Mouse (Mus musculus) limb, embryonic 11.5 days (tissue): ENCODE results near the gene Ggta1. TPM values are rescaled to one million over a fixed set of nuclear protein-coding genes. Genes with fewer than 3 reads are reported as not detected.

Experiments
- ATAC-seq: fragments of 200-750 bp; cut with Nextera tagmentation; 2 replicates; pipeline ENCODE4 v1.8.0; 2017; ENCODE audit warnings: low read depth; ENCODE audit not compliant: insufficient number of reproducible peaks, low FRiP score, low TSS enrichment
- DNase-seq: peaks from one replicate; pipeline ENCODE4 v3.0.0-alpha.2; 2015; ENCODE audit warnings: low spot score
- H3K27ac ChIP-seq: fragments of 300-500 bp; sonication (generic); replicated peaks from 2 replicates; pipeline ENCODE4 v1.5.1; 2014; ENCODE audit warnings: low read depth, mild to moderate bottlenecking, low read length
- H3K27me3 ChIP-seq: fragments of 300-500 bp; sonication (generic); 2 replicates; pipeline ENCODE4 v1.6.1; 2014; ENCODE audit warnings: mild to moderate bottlenecking, low read length, mixed read lengths; ENCODE audit not compliant: control insufficient read depth, insufficient read depth
- H3K36me3 ChIP-seq: fragments of 300-500 bp; sonication (generic); 2 replicates; pipeline ENCODE4 v1.6.1; 2014; ENCODE audit warnings: mild to moderate bottlenecking, low read length, moderate library complexity, mixed read lengths; ENCODE audit not compliant: control insufficient read depth, insufficient read depth
- H3K4me1 ChIP-seq: fragments of 300-500 bp; sonication (generic); 2 replicates; pipeline ENCODE4 v1.6.1; 2014; ENCODE audit warnings: low read length, mixed read lengths; ENCODE audit not compliant: control insufficient read depth, insufficient read depth
- H3K4me2 ChIP-seq: fragments of 300-500 bp; sonication (generic); 2 replicates; pipeline ENCODE4 v1.6.1; 2014; ENCODE audit warnings: low read depth, mild to moderate bottlenecking, moderate library complexity; ENCODE audit not compliant: severe bottlenecking
- H3K4me3 ChIP-seq: fragments of 300-500 bp; sonication (generic); 2 replicates; pipeline ENCODE4 v1.5.1; 2014; ENCODE audit warnings: low read depth, low read length
- H3K9ac ChIP-seq: fragments of 300-500 bp; sonication (generic); 2 replicates; pipeline ENCODE4 v1.6.1; 2014; ENCODE audit warnings: mild to moderate bottlenecking, low read length
- H3K9me3 ChIP-seq: fragments of 300-500 bp; sonication (generic); 2 replicates; pipeline ENCODE4 v1.6.1; 2016; ENCODE audit warnings: low read length; ENCODE audit not compliant: control insufficient read depth
- WGBS: fragments of 180-500 bp; shearing (Covaris S2); extraction: QIAGEN DNeasy Blood & Tissue Kit; methylation state at CpG from one replicate; pipeline ENCODE4 v1.1.7; 2014; 5-methylcytosine and 5-hydroxymethylcytosine counted together
- polyA plus RNA-seq: library from polyadenylated mRNA; unstranded; fragments of >200 nt; fragmentation: Nextera tagmentation; extraction: Ambion mirVana; gene quantifications from 2 replicates; pipeline ENCODE4 v1.2.1, GENCODE M21; 2014

The Ggta1 gene
- polyA plus RNA-seq, 1 experiment from 2014 or later = 6.0 TPM

DNA sequence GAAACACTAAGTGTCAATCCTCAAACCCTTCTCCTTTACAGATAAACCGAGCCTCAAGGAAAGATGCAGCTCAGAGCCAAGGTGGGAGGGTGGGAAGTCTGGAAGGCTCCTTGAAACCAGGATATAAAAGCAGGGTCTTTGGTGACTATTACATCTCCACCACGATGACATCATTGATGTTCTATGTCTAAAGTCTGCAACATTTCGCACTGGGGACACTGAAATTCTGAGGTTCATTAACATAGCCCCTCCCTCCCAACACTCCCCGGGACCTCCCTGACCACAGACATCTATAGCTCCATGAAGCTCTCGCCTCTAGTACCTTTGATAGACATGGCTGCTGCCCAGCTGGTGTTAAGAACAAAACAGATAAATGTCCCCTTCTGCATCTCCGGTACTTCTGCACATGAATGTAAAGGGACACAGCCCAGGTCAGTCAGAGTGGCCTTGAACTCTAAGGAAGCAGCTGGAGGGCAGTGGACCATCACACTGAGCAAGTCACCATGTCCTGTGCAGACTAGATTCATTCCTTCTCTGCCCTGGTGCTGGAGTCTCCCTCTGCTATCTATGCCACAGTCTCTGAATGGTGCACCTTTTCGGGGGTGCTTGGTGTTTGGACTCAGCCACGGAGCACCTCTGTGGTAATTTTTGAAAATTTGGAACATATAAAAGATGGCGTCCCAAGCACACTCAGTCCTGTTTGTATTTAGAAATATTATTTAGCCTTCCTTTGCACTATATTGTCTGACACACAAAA, 13.9 kb downstream of the Ggta1 start:
- no peak overlapping the region for H3K9ac ChIP-seq
- no peaks in the 10 kb centered on the region for H3K36me3 ChIP-seq
- H3K27ac ChIP-seq = no peak overlapping the region; the same call in 1 of the 2 replicates
- no peak overlapping the region for H3K4me2 ChIP-seq
- no peaks in the 10 kb centered on the region for H3K9me3 ChIP-seq
- 83% methylated on average over 9 of the region's 9 CpGs for WGBS
- no peak overlapping the region for H3K4me3 ChIP-seq
- H3K4me1 ChIP-seq = peaks cover 23% of the 10 kb centered on the region
- H3K27me3 ChIP-seq = no peaks in the 10 kb centered on the region
- ATAC-seq (no peak), DNase-seq (no peak)

DNA sequence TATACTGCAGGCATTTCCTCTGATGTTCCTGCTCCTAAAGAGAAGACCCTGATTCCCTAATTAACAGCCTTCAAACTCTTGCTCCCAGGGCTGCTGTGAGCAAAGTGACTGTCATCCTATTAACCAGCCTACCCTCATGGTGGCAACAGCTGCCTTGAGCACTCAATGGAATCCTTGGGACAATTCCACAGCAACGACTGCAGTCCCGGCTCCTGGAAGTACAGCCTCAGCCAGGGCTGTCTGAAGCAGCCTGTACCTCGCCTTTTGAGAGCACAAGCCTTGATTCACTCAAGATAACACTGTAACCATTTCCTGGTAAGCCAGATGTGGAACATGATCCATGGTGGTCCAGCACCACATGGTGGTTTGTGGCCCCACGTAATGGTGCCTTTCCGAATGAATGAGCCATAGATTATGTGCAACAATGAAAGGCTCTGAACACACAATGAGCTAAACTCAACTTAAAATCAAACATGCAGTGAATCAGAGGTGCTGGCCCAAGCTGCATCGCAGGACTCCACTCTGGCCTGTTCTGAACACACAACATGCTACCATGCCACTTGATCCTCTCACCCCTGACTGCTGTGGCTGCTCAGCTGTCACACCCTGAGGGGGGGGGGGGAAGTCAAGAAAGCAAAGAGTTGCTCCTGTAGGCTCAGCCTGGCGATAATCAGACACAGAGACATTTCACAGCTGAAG, 14.7 kb downstream of the Ggta1 start:
- peak overlapping the region; percentile 22; the same call in 1 of the 2 replicates for H3K9ac ChIP-seq
- no peaks in the 10 kb centered on the region for H3K9me3 ChIP-seq
- 50% methylated on average over 7 of the region's 7 CpGs for WGBS
- ATAC-seq (no peak), DNase-seq (no peak)
- H3K4me1 ChIP-seq = peaks cover 28% of the 10 kb centered on the region
- no peaks in the 10 kb centered on the region for H3K27me3 ChIP-seq
- no peak overlapping the region; the same call in 1 of the 2 replicates for H3K27ac ChIP-seq
- no peak overlapping the region for H3K4me2 ChIP-seq
- H3K4me3 ChIP-seq = no peak overlapping the region
- H3K36me3 ChIP-seq = no peaks in the 10 kb centered on the region

DNA sequence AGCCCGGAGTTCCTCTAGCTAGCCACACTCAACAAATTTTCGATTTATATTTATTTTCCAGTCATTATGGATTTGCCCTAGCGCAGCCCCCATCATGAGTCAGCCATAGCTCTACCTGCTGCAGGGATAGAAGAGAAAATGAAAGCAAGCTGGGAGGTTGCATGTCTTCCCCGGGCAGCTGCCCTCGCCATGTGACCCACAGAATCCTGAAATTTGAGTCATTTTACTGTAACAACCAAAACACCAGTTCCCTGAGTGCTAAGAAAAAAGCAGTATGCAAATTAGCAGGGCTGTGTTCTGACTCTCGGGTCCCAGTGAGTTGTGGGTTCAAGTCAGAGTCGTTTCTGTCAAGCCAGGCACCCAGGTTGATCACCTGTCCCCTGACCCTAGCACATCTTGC, 15.6 kb downstream of the Ggta1 start:
- Histone ChIP-seq H3K4me2 (no peak overlapping the region), H3K27ac (no peak overlapping the region), H3K4me3 (no peak overlapping the region), H3K4me1 (peaks cover 28% of the 10 kb centered on the region), H3K9ac (no peak overlapping the region), H3K9me3 (no peaks in the 10 kb centered on the region), H3K36me3 (no peaks in the 10 kb centered on the region), H3K27me3 (no peaks in the 10 kb centered on the region)
- ATAC-seq = no peak
- 76% methylated on average over 7 of the region's 7 CpGs for WGBS
- DNase-seq = no peak

DNA sequence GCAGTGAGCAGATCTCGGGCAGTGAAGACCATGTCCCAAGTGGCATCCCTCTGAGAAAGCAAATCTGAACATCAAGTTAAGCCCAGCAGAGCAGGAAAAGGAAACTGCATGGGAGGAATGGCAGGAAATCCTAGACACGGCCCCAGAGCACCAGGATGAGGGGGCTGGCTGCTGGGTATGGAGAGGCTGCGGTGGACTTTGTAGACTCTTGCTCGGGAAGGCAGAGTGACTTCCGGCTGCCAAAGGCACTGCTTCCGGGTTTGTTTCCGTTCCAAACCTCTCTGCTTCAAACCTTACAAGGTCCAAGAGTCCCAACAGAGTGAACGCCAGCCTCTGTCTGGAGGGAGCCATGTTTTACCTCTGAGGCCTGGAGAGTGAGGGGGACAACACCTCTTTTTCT, 16.2 kb downstream of the Ggta1 start:
- WGBS = 87% methylated on average over 8 of the region's 8 CpGs
- no peaks in the 10 kb centered on the region for H3K9me3 ChIP-seq
- no peaks in the 10 kb centered on the region for H3K36me3 ChIP-seq
- H3K27me3 ChIP-seq = no peaks in the 10 kb centered on the region
- H3K4me1 ChIP-seq = peaks cover 28% of the 10 kb centered on the region
- H3K9ac ChIP-seq = no peak overlapping the region
- H3K27ac ChIP-seq = no peak overlapping the region
- no peak overlapping the region for H3K4me2 ChIP-seq
- DNase-seq (no peak), ATAC-seq (no peak)
- H3K4me3 ChIP-seq = no peak overlapping the region

DNA sequence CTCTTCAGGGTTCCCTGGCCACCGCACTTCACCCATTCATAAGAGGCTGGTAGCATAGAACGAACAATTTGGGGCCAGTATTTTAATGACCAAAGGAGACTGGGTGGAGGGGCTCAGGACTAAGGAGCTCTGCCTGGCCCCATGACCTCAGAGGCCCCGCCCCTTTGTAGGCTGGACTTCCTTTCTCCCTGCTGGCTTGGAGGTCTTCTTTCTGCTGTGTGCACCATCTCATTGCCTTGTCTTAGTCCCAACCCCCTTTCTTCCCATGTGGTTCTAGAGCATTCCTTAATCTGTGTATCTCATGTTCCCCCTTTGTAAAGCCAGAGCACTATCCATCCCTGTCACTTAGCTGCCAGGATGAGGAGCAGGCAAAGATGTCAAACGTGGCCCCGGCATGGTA, 16.7 kb downstream of the Ggta1 start:
- 78% methylated on average over 5 of the region's 5 CpGs for WGBS
- Histone ChIP-seq H3K36me3 (no peaks in the 10 kb centered on the region), H3K27ac (no peak overlapping the region), H3K27me3 (no peaks in the 10 kb centered on the region), H3K4me2 (no peak overlapping the region), H3K9ac (no peak overlapping the region), H3K4me3 (no peak overlapping the region), H3K9me3 (no peaks in the 10 kb centered on the region), H3K4me1 (peaks cover 28% of the 10 kb centered on the region)
- no peak for DNase-seq
- no peak for ATAC-seq

DNA sequence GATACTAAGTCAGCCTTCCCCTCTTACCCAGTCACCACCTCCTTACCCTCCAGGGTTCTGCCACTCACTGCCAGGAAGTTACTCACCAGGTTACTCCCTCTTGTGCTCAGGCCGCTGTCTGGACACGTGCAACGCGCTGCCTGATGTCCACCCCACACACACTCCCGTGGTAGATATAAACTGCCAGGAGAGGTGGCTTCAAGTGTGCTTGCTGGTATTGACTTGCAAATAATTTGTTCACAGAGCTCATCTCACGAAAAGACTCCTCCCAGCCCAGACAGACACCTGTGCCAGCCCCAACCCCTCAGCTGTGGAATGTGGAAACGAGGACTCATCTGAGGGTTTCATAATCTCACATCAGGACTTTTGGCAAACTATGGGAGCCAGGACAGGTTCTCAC, 17.4 kb downstream of the Ggta1 start:
- H3K27ac ChIP-seq = no peak overlapping the region
- no peak for ATAC-seq
- no peaks in the 10 kb centered on the region for H3K36me3 ChIP-seq
- no peak overlapping the region for H3K4me3 ChIP-seq
- H3K9me3 ChIP-seq = no peaks in the 10 kb centered on the region
- 81% methylated on average over 7 of the region's 7 CpGs for WGBS
- no peak for DNase-seq
- H3K4me1 ChIP-seq = peaks cover 28% of the 10 kb centered on the region
- H3K27me3 ChIP-seq = no peaks in the 10 kb centered on the region
- H3K4me2 ChIP-seq = no peak overlapping the region
- no peak overlapping the region for H3K9ac ChIP-seq

DNA sequence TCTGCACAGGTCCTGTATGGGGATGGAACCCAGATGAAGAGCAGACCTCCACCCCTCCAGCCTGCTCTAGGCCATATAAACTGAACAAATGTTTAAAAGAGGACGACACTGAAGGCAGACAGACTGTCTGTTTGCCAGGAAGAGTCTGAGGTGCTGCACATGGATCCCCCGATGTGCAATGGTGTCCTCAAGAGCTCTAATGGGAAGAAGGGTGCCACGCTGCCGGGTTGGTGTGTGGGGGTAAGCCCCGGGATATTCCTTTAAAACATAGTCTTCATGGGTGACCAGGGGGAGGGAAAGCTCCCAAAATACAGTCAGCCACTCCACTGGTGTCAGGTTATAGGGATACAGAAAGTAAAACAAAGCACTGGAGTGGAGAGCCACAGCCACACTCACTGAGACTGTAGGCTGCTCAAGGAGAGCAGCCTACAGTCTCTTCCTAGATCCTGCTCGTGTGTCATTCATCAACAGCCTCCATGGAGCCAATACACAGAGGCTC, 18.2 kb downstream of the Ggta1 start:
- Histone ChIP-seq H3K9ac (no peak overlapping the region), H3K27ac (no peak overlapping the region), H3K36me3 (no peaks in the 10 kb centered on the region), H3K4me1 (peaks cover 28% of the 10 kb centered on the region), H3K9me3 (no peaks in the 10 kb centered on the region), H3K4me3 (no peak overlapping the region), H3K27me3 (no peaks in the 10 kb centered on the region), H3K4me2 (no peak overlapping the region)
- WGBS = 63% methylated on average over 6 of the region's 6 CpGs
- DNase-seq (no peak), ATAC-seq (no peak)

DNA sequence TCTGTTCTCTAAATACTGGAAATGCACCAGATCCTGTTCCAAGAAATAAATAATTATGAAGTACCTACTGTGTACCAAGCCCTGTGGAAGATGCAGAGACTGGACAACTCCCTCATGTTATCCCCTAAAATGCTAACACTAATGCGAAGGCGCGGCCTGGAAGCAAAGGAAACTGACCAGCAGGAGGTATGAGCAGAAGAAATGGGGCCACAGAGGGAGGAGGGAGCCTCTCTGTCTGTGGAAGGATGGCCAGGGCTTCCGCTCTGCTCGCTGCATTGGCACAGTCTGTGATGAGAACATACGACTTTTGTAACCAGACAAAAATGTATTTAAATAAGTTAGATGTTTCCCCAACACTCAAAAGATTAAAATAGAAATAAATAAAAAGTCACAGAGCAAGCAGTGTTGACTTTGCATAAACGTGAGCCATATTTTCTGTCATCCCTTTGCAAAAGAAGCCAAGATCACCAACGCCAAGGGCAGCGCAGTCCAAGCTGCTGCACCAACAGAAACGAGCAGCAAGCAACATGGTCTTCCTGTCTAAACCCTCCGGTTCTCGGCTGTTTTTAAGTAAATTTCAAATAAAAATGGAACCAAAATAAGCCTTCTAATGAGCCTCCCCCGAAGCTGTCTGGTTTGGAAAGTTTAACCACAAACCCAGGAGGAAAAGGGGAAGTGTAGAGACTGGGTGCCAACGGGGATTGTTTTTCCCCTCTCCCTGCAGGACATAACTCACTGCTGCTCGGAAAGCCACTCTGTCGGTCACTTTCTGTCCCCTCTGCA, 18.9 kb downstream of the Ggta1 start:
- no peak for ATAC-seq
- H3K9ac ChIP-seq = no peak overlapping the region
- no peaks in the 10 kb centered on the region for H3K27me3 ChIP-seq
- peaks cover 28% of the 10 kb centered on the region for H3K4me1 ChIP-seq
- no peaks in the 10 kb centered on the region for H3K9me3 ChIP-seq
- no peak overlapping the region for H3K4me2 ChIP-seq
- no peaks in the 10 kb centered on the region for H3K36me3 ChIP-seq
- 59% methylated on average over 16 of the region's 16 CpGs for WGBS
- no peak overlapping the region for H3K4me3 ChIP-seq
- H3K27ac ChIP-seq = no peak overlapping the region
- DNase-seq = no peak
